Comparison of ENCODE assay signal across 16 mouse cellular contexts in genomic region chr12:90085862-90086261, GRCm38 (mm10).
DNase-seq lines count a peak whose midpoint lies in the region.
"Had no signal": no experiment of that assay in that cellular context is flagged by ENCODE, and none has a peak within 500 bp of the region (broad histone marks: within the 10 kb centered on the region; RNA-seq: fewer than 3 reads in every experiment).

No protein-coding gene starts in this region.

- DNase-seq in layer of hippocampus, adult 9-11 months = peak; percentile 15
- no peak for DNase-seq in layer of hippocampus, postnatal 25 days (ENCODE audit: extremely low spot score in 1 of 2, low spot score in 1 of 2)
- peak; percentile 98 for DNase-seq in brain, adult 2 months (ENCODE audit: low read depth, low spot score)
- DNase-seq in cerebellum, adult 11-12 months = peak; percentile 93
- peak; percentile 65 to 78 for DNase-seq in cerebellum, postnatal 10 days
- no peak for DNase-seq in urinary bladder, postnatal 14 days (ENCODE audit: low spot score)
- no peak for DNase-seq in thymus, postnatal 36 days
- no peak for DNase-seq in adrenal gland, postnatal 10 days
- DNase-seq: B cell, adult 2 months; embryo, embryonic 11 days; gastrocnemius, adult 2 months; heart, postnatal 36 days; kidney, adult 8-10 months; kidney, postnatal 10 days; lung, embryonic 14.5 days; thymus, adult 2 months had no signal

Comparison
In these comparisons a context has a peak if more than half of its experiments do, and no peak if none do; other contexts are left out.
1. DNase-seq: peak in layer of hippocampus, adult 9-11 months (single experiment), brain, adult 2 months (single experiment), cerebellum, adult 11-12 months (single experiment) and cerebellum, postnatal 10 days (2 of 2); none in layer of hippocampus, postnatal 25 days (0 of 2), urinary bladder, postnatal 14 days (single experiment), thymus, postnatal 36 days (0 of 2) and adrenal gland, postnatal 10 days (single experiment).